Mouse (Mus musculus): ENCODE data around the gene Supt3. TPM values are rescaled to one million over a fixed set of nuclear protein-coding genes. Genes with fewer than 3 reads are reported as not detected.

Gene Supt3
- polyA plus RNA-seq, 1 experiment from 2014 or later = 23.1 TPM

GRCm38 (mm10) chr17:44743780-44744179, 33.2 kb upstream of the Supt3 start:
- Histone ChIP-seq H3K9ac (no peak overlapping the region), H3K9me3 (replicated peaks) (no peaks in the 10 kb centered on the region), H3K4me2 (no peak overlapping the region), H3K27me3 (replicated peaks) (peaks cover 17% of the 10 kb centered on the region), H3K4me1 (replicated peaks) (no peaks in the 10 kb centered on the region), H3K4me3 (no peak overlapping the region), H3K27ac (ENCODE audit: poor library complexity, severe bottlenecking) (no peak overlapping the region), H3K36me3 (no peaks in the 10 kb centered on the region)
- 44% methylated on average over 3 of the region's 3 CpGs for WGBS
- ATAC-seq (ENCODE audit: insufficient number of reproducible peaks, low FRiP score) = no peak

- Histone ChIP-seq H3K4me1 (replicated peaks) (no peaks in the 10 kb centered on the region), H3K36me3 (no peaks in the 10 kb centered on the region), H3K9ac (no peak overlapping the region), H3K4me3 (no peak overlapping the region), H3K4me2 (no peak overlapping the region), H3K27me3 (replicated peaks) (peaks cover 6% of the 10 kb centered on the region; the same call in 1 of the 2 replicates), H3K27ac (ENCODE audit: poor library complexity, severe bottlenecking) (no peak overlapping the region), H3K9me3 (replicated peaks) (no peaks in the 10 kb centered on the region)
- 81% methylated on average over 8 of the region's 8 CpGs for WGBS
- no peak for ATAC-seq (ENCODE audit: insufficient number of reproducible peaks, low FRiP score)
Measured at GRCm38 (mm10) chr17:44745378-44745777, 31.6 kb upstream of the Supt3 start.

GRCm38 (mm10) chr17:44766318-44766717, 10.6 kb upstream of the Supt3 start:
- Histone ChIP-seq H3K9me3 (replicated peaks) (no peaks in the 10 kb centered on the region), H3K9ac (no peak overlapping the region), H3K4me2 (no peak overlapping the region), H3K27me3 (replicated peaks) (no peaks in the 10 kb centered on the region), H3K4me3 (no peak overlapping the region), H3K36me3 (no peaks in the 10 kb centered on the region), H3K4me1 (replicated peaks) (no peaks in the 10 kb centered on the region), H3K27ac (ENCODE audit: poor library complexity, severe bottlenecking) (no peak overlapping the region)
- no peak for ATAC-seq (ENCODE audit: insufficient number of reproducible peaks, low FRiP score)
- WGBS = 76% methylated on average over 11 of the region's 11 CpGs

- no peak overlapping the region for H3K4me2 ChIP-seq
- H3K4me3 ChIP-seq = no peak overlapping the region
- H3K27me3 ChIP-seq (replicated peaks) = no peaks in the 10 kb centered on the region
- no peak overlapping the region for H3K9ac ChIP-seq
- 56% methylated on average over 2 of the region's 2 CpGs for WGBS
- no peaks in the 10 kb centered on the region for H3K36me3 ChIP-seq
- no peaks in the 10 kb centered on the region for H3K9me3 ChIP-seq (replicated peaks)
- no peaks in the 10 kb centered on the region for H3K4me1 ChIP-seq (replicated peaks)
- ATAC-seq (ENCODE audit: insufficient number of reproducible peaks, low FRiP score) = no peak
- no peak overlapping the region for H3K27ac ChIP-seq (ENCODE audit: poor library complexity, severe bottlenecking)
Measured at GRCm38 (mm10) chr17:44766975-44767374, 10.0 kb upstream of the Supt3 start.

- Histone ChIP-seq H3K9me3 (replicated peaks) (no peaks in the 10 kb centered on the region), H3K4me2 (no peak overlapping the region), H3K27me3 (replicated peaks) (no peaks in the 10 kb centered on the region), H3K4me1 (replicated peaks) (no peaks in the 10 kb centered on the region), H3K36me3 (no peaks in the 10 kb centered on the region), H3K9ac (no peak overlapping the region), H3K27ac (ENCODE audit: poor library complexity, severe bottlenecking) (no peak overlapping the region), H3K4me3 (no peak overlapping the region)
- no peak for ATAC-seq (ENCODE audit: insufficient number of reproducible peaks, low FRiP score)
- 85% methylated on average over 1 of the region's 1 CpGs for WGBS
Measured at GRCm38 (mm10) chr17:44767375-44767774, 9.6 kb upstream of the Supt3 start.

- H3K9ac ChIP-seq = no peak overlapping the region
- no peak overlapping the region for H3K4me2 ChIP-seq
- no peaks in the 10 kb centered on the region for H3K4me1 ChIP-seq (replicated peaks)
- no peaks in the 10 kb centered on the region for H3K36me3 ChIP-seq
- ATAC-seq (ENCODE audit: insufficient number of reproducible peaks, low FRiP score) = no peak
- 64% methylated on average over 5 of the region's 5 CpGs for WGBS
- H3K27ac ChIP-seq (ENCODE audit: poor library complexity, severe bottlenecking) = no peak overlapping the region
- H3K9me3 ChIP-seq (replicated peaks) = no peaks in the 10 kb centered on the region
- no peak overlapping the region for H3K4me3 ChIP-seq
- no peaks in the 10 kb centered on the region for H3K27me3 ChIP-seq (replicated peaks)
Measured at GRCm38 (mm10) chr17:44768522-44768921, 8.4 kb upstream of the Supt3 start.

- no peaks in the 10 kb centered on the region for H3K4me1 ChIP-seq (replicated peaks)
- no peaks in the 10 kb centered on the region for H3K36me3 ChIP-seq
- H3K4me3 ChIP-seq = no peak overlapping the region
- H3K9me3 ChIP-seq (replicated peaks) = no peaks in the 10 kb centered on the region
- no peak overlapping the region for H3K9ac ChIP-seq
- H3K27ac ChIP-seq (ENCODE audit: poor library complexity, severe bottlenecking) = no peak overlapping the region
- no peak overlapping the region for H3K4me2 ChIP-seq
- no peak for ATAC-seq (ENCODE audit: insufficient number of reproducible peaks, low FRiP score)
- 81% methylated on average over 2 of the region's 2 CpGs for WGBS
- H3K27me3 ChIP-seq (replicated peaks) = no peaks in the 10 kb centered on the region
Measured at GRCm38 (mm10) chr17:44770871-44771270, 6.1 kb upstream of the Supt3 start.

- WGBS = 80% methylated on average over 2 of the region's 2 CpGs
- no peak overlapping the region for H3K4me2 ChIP-seq
Measured at GRCm38 (mm10) chr17:44772576-44772975, 4.4 kb upstream of the Supt3 start.

GRCm38 (mm10) chr17:44777337-44777804, 419 bp downstream of the Supt3 start:
- H3K9me3 ChIP-seq (replicated peaks) = no peaks in the 10 kb centered on the region
- ATAC-seq (ENCODE audit: insufficient number of reproducible peaks, low FRiP score) = peak; percentile 84
- H3K36me3 ChIP-seq = no peaks in the 10 kb centered on the region
- no peaks in the 10 kb centered on the region for H3K27me3 ChIP-seq (replicated peaks)
- peaks cover 7% of the 10 kb centered on the region; the same call in 1 of the 2 replicates for H3K4me1 ChIP-seq (replicated peaks)
- peak overlapping the region; percentile 88 for H3K27ac ChIP-seq (ENCODE audit: poor library complexity, severe bottlenecking)
- H3K4me2 ChIP-seq = peak overlapping the region; percentile 80
- peak overlapping the region; percentile 93 for H3K4me3 ChIP-seq
- peak overlapping the region; percentile 95 for H3K9ac ChIP-seq
- WGBS = under 1% methylated on average over 35 of the region's 35 CpGs

More at GRCm38 (mm10) chr17:44772576-44772975, 4.4 kb upstream of the Supt3 start:
- no peaks in the 10 kb centered on the region for H3K27me3 ChIP-seq (replicated peaks)
- H3K4me1 ChIP-seq (replicated peaks) = peaks cover under 1% of the 10 kb centered on the region; the same call in 1 of the 2 replicates
- no peak overlapping the region for H3K27ac ChIP-seq (ENCODE audit: poor library complexity, severe bottlenecking)
- no peaks in the 10 kb centered on the region for H3K36me3 ChIP-seq
- no peak overlapping the region for H3K4me3 ChIP-seq
- H3K9ac ChIP-seq = no peak overlapping the region
- no peaks in the 10 kb centered on the region for H3K9me3 ChIP-seq (replicated peaks)
- no peak for ATAC-seq (ENCODE audit: insufficient number of reproducible peaks, low FRiP score)

GRCm38 (mm10) chr17:44778141-44778540, 1.2 kb downstream of the Supt3 start:
- Histone ChIP-seq H3K27me3 (replicated peaks) (no peaks in the 10 kb centered on the region), H3K4me1 (replicated peaks) (peaks cover 7% of the 10 kb centered on the region; the same call in 1 of the 2 replicates), H3K27ac (ENCODE audit: poor library complexity, severe bottlenecking) (no peak overlapping the region), H3K9ac (no peak overlapping the region), H3K4me2 (peak overlapping the region; percentile 80), H3K36me3 (no peaks in the 10 kb centered on the region), H3K9me3 (replicated peaks) (no peaks in the 10 kb centered on the region), H3K4me3 (peak overlapping the region; percentile 93; the same call in 1 of the 2 replicates)
- WGBS = 72% methylated on average over 5 of the region's 5 CpGs
- ATAC-seq (ENCODE audit: insufficient number of reproducible peaks, low FRiP score) = no peak

GRCm38 (mm10) chr17:44780353-44780752, 3.4 kb downstream of the Supt3 start:
- Histone ChIP-seq H3K27ac (ENCODE audit: poor library complexity, severe bottlenecking) (no peak overlapping the region), H3K4me1 (replicated peaks) (peaks cover 7% of the 10 kb centered on the region; the same call in 1 of the 2 replicates), H3K4me2 (no peak overlapping the region), H3K9ac (no peak overlapping the region), H3K36me3 (no peaks in the 10 kb centered on the region), H3K9me3 (replicated peaks) (no peaks in the 10 kb centered on the region), H3K27me3 (replicated peaks) (no peaks in the 10 kb centered on the region), H3K4me3 (no peak overlapping the region)
- WGBS = 62% methylated on average over 4 of the region's 4 CpGs
- no peak for ATAC-seq (ENCODE audit: insufficient number of reproducible peaks, low FRiP score)

- no peak overlapping the region for H3K4me3 ChIP-seq
- no peak overlapping the region for H3K9ac ChIP-seq
- ATAC-seq (ENCODE audit: insufficient number of reproducible peaks, low FRiP score) = no peak
- no peaks in the 10 kb centered on the region for H3K9me3 ChIP-seq (replicated peaks)
- no peak overlapping the region for H3K4me2 ChIP-seq
- H3K27ac ChIP-seq (ENCODE audit: poor library complexity, severe bottlenecking) = no peak overlapping the region
- 90% methylated on average over 4 of the region's 4 CpGs for WGBS
- H3K36me3 ChIP-seq = no peaks in the 10 kb centered on the region
- no peaks in the 10 kb centered on the region for H3K27me3 ChIP-seq (replicated peaks)
- H3K4me1 ChIP-seq (replicated peaks) = peaks cover 7% of the 10 kb centered on the region; the same call in 1 of the 2 replicates
Measured at GRCm38 (mm10) chr17:44782366-44782765, 5.4 kb downstream of the Supt3 start.
